Mouse (Mus musculus) layer of hippocampus, postnatal 14 days (tissue): ENCODE results near the gene Tradd. TPM values are rescaled to one million over a fixed set of nuclear protein-coding genes. Genes with fewer than 3 reads are reported as not detected.
"Not testable (repeated sequence)": the region's sequence is repeated elsewhere in the genome, so short reads cannot be mapped to it uniquely, and the experiment has no call there.

Experiments used
- DNase-seq, 2 experiments: peaks; one replicate each; pipeline ENCODE4 v3.0.0; 2021 to 2022; ENCODE audit warnings: low spot score in 2 of 2, mixed read lengths in 1 of 2
- total RNA-seq, 2 experiments: library from RNA; stranded (reverse); gene quantifications; 2 replicates each; pipeline ENCODE4 v1.2.3; 2021

The Tradd gene
- total RNA-seq, 2 experiments from 2014 or later, result 6.0 to 7.4 TPM

GRCm38 (mm10) chr8:105295895-105296573 lies 31.6 kb upstream of the Tradd start, which contains the start of gene Exoc3l:
Exoc3l (minus strand) TSS chr8:105296101.
- no peak for DNase-seq

- no peak for DNase-seq
Measured at GRCm38 (mm10) chr8:105295256-105295655, 30.8 kb upstream of the Tradd start.

DNA sequence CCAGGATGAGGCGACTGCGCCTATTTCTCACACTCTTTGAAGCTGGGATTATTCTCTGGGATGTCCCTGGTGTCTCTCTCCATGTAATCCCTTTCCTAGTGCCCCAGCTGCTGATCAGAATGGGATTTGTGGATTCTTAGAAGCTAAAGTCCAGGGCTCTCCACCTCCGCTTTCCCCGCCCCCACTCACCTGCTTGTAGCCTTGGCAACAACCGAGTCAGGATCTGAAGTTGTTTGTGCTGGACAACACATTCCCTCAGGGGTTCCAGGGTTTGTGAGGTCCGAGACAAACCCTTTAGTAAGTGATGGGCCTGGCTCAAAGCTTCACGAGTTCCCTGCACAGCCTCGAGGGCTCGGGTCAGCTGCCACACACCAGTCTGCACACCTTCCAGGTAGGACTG lies 30.4 kb upstream of the Tradd start:
- no peak for DNase-seq

GRCm38 (mm10) chr8:105293405-105293804 lies 29.0 kb upstream of the Tradd start:
- DNase-seq, result no peak

DNA sequence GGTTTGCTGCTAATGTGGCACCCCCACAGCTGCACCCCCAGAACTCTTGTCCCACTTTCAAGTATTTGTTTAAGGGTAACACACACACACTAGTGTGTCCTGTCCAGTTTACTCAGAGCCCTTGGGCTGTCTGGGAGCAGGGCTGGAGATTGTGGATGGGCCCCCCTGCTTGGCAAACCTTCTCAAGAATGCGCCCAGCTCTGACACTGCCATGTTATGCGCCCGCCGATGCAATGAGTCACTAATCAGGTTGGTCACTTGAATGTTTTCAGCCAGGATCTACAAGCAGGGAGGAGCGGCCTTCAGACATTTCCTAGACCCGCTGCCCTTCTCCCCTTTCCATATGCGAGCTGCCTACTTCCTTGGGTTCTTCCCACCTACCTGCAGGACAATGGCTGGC lies 28.1 kb upstream of the Tradd start:
- no peak for DNase-seq

- not testable (repeated sequence) for DNase-seq
Measured at GRCm38 (mm10) chr8:105291802-105292201, 27.4 kb upstream of the Tradd start.

- not testable (repeated sequence) for DNase-seq
Measured at GRCm38 (mm10) chr8:105291364-105291763, 27.0 kb upstream of the Tradd start.

DNA sequence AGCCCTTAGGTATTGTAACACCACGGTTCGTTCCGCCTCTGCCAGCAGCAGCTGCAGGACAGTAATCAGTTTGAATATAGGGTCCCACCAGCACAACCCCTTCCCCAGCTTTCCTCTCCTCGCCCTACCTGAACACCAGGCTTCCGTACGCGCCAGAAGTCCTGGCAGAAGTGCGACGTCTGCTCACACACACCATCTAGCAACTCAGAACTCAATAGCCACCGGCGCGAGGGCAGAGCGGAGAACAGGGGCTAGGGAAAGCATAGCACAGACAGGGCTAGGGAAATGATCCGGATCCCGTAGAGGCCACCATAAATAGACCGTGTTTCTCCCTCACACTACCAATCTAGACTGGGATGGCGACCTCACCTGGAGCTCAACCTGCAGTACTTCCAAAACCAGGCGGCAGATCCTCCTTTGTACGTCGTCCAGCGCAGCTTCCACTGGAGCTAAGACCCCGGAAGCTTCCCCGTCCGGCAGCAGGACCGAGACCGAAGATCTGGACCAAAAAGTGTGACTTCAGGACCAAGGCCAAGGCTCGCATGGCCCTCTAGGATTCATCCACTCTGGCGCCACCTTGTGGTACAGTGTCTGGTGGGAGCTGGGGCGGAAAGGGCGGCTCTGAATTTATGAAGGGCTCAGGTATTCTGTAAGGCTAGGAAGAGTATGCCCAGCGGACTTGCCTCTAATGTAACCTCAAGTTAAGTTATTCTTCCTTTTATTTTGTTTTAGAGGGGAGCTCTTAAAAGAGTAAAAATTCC lies 26.3 kb upstream of the Tradd start:
- DNase-seq, result peak; percentile 78 to 81

- DNase-seq, result peak in 1 of 2 experiments; percentile 43
Measured at GRCm38 (mm10) chr8:105289805-105290460, 25.5 kb upstream of the Tradd start, which contains the start of gene 4931428F04Rik. 4931428F04Rik (minus strand) TSS chr8:105289864.

GRCm38 (mm10) chr8:105288958-105289732 lies 24.7 kb upstream of the Tradd start:
- peak; percentile 96 to 97 for DNase-seq

- DNase-seq, result no peak
Measured at GRCm38 (mm10) chr8:105288231-105288630, 23.8 kb upstream of the Tradd start.

DNA sequence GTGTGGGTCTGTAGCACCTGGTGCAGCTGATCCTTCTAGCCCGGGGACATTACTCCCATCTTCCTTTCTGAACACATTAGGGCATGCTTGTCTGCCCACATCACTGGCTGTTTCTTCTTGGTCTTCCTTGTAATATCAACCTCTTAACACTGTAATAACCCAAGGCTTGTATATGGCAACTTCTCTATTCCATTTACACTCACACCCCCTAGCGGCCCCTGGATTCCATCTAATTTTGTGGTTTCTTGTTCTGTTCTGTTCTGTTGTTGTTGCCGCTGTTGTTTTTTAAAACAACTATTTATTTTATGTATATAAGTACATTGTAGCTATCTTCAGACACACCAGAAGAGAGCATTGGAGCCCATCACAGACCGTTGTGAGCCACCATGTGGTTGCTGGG lies 22.5 kb upstream of the Tradd start:
- DNase-seq, result no peak

DNA sequence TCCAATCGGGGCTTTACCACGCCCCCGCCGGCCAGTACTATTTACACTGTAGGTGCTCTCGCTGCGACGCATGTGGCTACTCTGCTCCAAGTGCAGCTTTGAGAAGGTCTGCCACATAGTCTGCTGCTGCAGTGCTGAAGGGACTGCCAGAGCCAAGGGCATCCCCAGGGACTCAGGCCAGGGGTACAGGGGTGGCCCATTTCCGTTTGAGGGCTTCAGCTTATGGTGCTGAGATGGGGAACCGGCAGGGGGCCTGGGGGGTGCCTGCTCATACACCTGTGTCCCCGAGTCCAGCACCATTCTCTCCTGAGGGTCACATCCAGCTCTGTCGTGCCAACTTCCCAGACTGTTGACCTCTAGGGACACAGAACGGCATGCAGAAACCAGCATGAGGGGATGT lies 21.1 kb upstream of the Tradd start:
- no peak for DNase-seq

- no peak for DNase-seq
Measured at GRCm38 (mm10) chr8:105283074-105283473, 18.7 kb upstream of the Tradd start.

- no peak for DNase-seq
Measured at GRCm38 (mm10) chr8:105282239-105282638, 17.8 kb upstream of the Tradd start.

GRCm38 (mm10) chr8:105281821-105282220 lies 17.4 kb upstream of the Tradd start:
- DNase-seq, result no peak

GRCm38 (mm10) chr8:105280567-105280966 lies 16.2 kb upstream of the Tradd start:
- no peak for DNase-seq

DNA sequence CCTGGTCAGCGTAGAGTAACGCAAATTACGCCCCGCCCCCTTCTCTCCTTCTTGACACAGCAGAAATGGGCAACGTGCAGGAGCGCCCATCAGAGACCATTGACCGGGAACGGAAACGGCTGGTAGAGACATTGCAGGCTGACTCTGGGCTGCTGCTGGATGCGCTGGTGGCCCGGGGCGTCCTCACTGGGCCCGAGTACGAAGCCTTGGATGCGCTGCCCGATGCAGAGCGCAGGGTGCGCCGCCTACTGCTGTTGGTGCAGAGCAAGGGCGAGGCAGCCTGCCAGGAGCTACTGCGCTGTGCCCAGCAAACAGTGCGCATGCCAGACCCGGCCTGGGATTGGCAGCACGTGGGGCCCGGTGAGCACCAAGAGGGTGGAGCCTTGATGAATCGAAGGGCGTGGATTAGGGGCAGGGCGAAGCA lies 14.5 kb upstream of the Tradd start:
- DNase-seq, result peak; percentile 78 to 87

- DNase-seq, result peak in 1 of 2 experiments; percentile 43
Measured at GRCm38 (mm10) chr8:105276292-105277120, 12.1 kb upstream of the Tradd start.

- no peak for DNase-seq
Measured at GRCm38 (mm10) chr8:105275840-105276239, 11.4 kb upstream of the Tradd start, which contains the start of gene Nol3. Nol3 (plus strand) TSS chr8:105276140.
